Mouse (Mus musculus) myocyte (in vitro differentiated cells): ENCODE results near the gene Hsd3b1.

Experiments used
- E2F4 ChIP-seq: IDR thresholded peaks from one replicate; pipeline ENCODE4 v1.6.1; 2011; ENCODE audit warnings: mild to moderate bottlenecking, control low read depth, moderate library complexity; ENCODE audit not compliant: insufficient read depth
- MYOD1 ChIP-seq, 3 experiments: IDR thresholded peaks; one replicate each; pipeline ENCODE4 v1.6.1; 2011; ENCODE audit warnings: control low read depth in 2 of 3, low read depth in 2 of 3, mild to moderate bottlenecking in 2 of 3, moderate library complexity in 1 of 3; ENCODE audit not compliant: insufficient read length in 2 of 3, control insufficient read depth in 1 of 3
- MYOG ChIP-seq, 3 experiments: IDR thresholded peaks; one replicate each; pipeline ENCODE4 v1.6.1; 2011; ENCODE audit warnings: control low read depth in 2 of 3, low read depth in 2 of 3, mild to moderate bottlenecking in 2 of 3; ENCODE audit not compliant: insufficient read length in 2 of 3, control insufficient read depth in 1 of 3, insufficient read depth in 1 of 3
- POLR2A ChIP-seq: IDR thresholded peaks from one replicate; pipeline ENCODE4 v1.6.1; 2011; ENCODE audit warnings: low read depth, mild to moderate bottlenecking, control low read depth, moderate library complexity; ENCODE audit not compliant: insufficient read length
- TCF12 ChIP-seq: IDR thresholded peaks from one replicate; pipeline ENCODE4 v1.6.1; 2011; ENCODE audit warnings: mild to moderate bottlenecking, control low read depth; ENCODE audit not compliant: poor library complexity, insufficient read depth, severe bottlenecking
- TCF3 ChIP-seq: IDR thresholded peaks from one replicate; pipeline ENCODE4 v1.6.1; 2011; ENCODE audit warnings: low read depth, control low read depth; ENCODE audit not compliant: insufficient read length
- USF1 ChIP-seq: IDR thresholded peaks from one replicate; pipeline ENCODE4 v1.6.1; 2011; ENCODE audit warnings: low read depth, mild to moderate bottlenecking, control low read depth, moderate library complexity

DNA sequence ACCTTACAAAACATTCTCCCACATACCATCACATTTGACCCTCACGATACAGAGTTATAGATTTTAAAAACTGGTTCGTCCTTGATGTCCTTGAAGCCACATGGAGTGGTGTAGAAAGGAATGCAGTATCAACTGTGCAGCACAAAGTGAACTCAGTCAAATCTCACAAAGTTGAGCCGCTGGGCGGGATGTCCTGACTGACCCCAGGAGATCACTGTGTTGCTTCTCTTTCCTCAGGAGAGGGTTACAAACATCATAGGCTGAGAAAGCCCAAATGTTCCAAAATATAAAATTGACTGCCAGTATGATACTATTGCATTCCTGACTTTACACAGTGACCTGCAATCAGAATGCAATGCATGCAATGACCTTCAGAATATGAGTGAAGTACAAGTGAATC lies 30.8 kb upstream of the Hsd3b1 start:
- TF ChIP-seq USF1 = no peak
- TF ChIP-seq TCF12 = no peak
- no peak for TF ChIP-seq POLR2A
- no peak for TF ChIP-seq MYOD1 (IDR thresholded peaks at IDR 0.05; ENCODE audit: control insufficient read depth in 1 of 3, insufficient read length in 2 of 3, low read depth in 2 of 3)
- no peak for TF ChIP-seq E2F4
- TF ChIP-seq TCF3 = no peak
- TF ChIP-seq MYOG (IDR thresholded peaks at IDR 0.05; ENCODE audit: control insufficient read depth in 1 of 3, insufficient read depth in 1 of 3, insufficient read length in 2 of 3, low read depth in 2 of 3) = no peak
